In the genomic region with DNA sequence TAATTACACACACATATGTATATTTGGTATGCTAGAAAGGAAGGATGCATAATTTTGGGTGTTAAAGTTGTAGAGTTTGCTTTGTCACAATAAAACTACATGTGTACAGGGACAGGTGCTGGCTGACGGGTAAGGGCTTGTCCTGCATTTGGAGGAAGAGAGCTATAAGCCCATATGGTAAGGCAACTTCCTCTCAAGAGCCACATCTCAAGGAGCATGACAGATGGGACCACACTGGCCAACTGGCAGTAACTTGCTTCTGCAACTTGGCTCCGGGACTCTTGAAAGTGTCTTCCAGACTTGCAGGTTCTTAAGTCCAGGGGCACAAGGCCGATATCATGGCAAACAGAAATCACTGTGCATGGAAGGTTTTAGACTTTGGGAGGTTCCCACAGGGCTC, we compare ENCODE assay signal across 28 mouse cellular contexts. TPM values are rescaled to one million over a fixed set of nuclear protein-coding genes. Genes with fewer than 3 reads are reported as not detected.
DNase-seq lines count a peak whose midpoint lies in the region; ATAC-seq lines count a peak whose summit lies in the region.
"Had no signal": no experiment of that assay in that cellular context is flagged by ENCODE, and none has a peak within 500 bp of the region (broad histone marks: within the 10 kb centered on the region; RNA-seq: fewer than 3 reads in every experiment).

No protein-coding gene starts in this region.

- H3K27ac ChIP-seq in liver, embryonic 13.5 days, result peak overlapping the region; percentile 86
- H3K27ac ChIP-seq in liver, embryonic 15.5 days (replicated peaks), result peak overlapping the region; percentile 83
- no peak overlapping the region for H3K27ac ChIP-seq in hindbrain, embryonic 12.5 days
- H3K27ac ChIP-seq: embryonic facial prominence, embryonic 12.5 days; forebrain, embryonic 15.5 days; gastrocnemius, adult 2 months; heart, adult 2 months; heart, embryonic 13.5 days; hindbrain, embryonic 10.5 days; kidney, postnatal 0 days; limb, embryonic 13.5 days; stomach, embryonic 15.5 days had no signal

- H3K9me3 ChIP-seq in liver, embryonic 13.5 days (replicated peaks), result no peaks in the 10 kb centered on the region
- H3K9me3 ChIP-seq in liver, embryonic 15.5 days (replicated peaks), result no peaks in the 10 kb centered on the region
- no peaks in the 10 kb centered on the region for H3K9me3 ChIP-seq in hindbrain, embryonic 12.5 days (replicated peaks)
- H3K9me3 ChIP-seq: embryonic facial prominence, embryonic 12.5 days; forebrain, embryonic 15.5 days; G1E; heart, embryonic 13.5 days; hindbrain, embryonic 10.5 days; limb, embryonic 13.5 days; stomach, embryonic 15.5 days had no signal

- peak overlapping the region; percentile 50 for H3K4me2 ChIP-seq in liver, embryonic 13.5 days
- peak overlapping the region; percentile 30; the same call in 1 of the 2 replicates for H3K4me2 ChIP-seq in liver, embryonic 15.5 days
- H3K4me2 ChIP-seq in hindbrain, embryonic 12.5 days (replicated peaks), result no peak overlapping the region
- H3K4me2 ChIP-seq: embryonic facial prominence, embryonic 12.5 days; forebrain, embryonic 15.5 days; heart, embryonic 13.5 days; limb, embryonic 13.5 days; stomach, embryonic 15.5 days had no signal

- DNase-seq in cerebellum, adult 18-20 months, result peak; percentile 30 to 37
- DNase-seq in cerebellum, adult 11-12 months, result no peak
- no peak for DNase-seq in liver, embryonic 13.5 days
- no peak for DNase-seq in liver
- DNase-seq in yolk sac, embryonic 10.5 days (ENCODE audit: low spot score), result no peak
- DNase-seq: adrenal gland, adult 8-10 months; embryo, embryonic 11 days; gastrocnemius, adult 2 months; gastrocnemius, postnatal 36 days; heart, adult 2 months; heart, postnatal 10 days; kidney, adult 2 months; kidney, postnatal 4 days; lung, adult 2 months; lung, postnatal 14 days; midbrain, embryonic 14.5 days; right cerebral cortex, postnatal 14 days had no signal

- H3K9ac ChIP-seq in liver, embryonic 13.5 days, result peak overlapping the region; percentile 67
- 0 out of 2 replicates have a peak overlapping the region, but pooled peaks have one; percentile 5 for H3K9ac ChIP-seq in liver, embryonic 15.5 days
- H3K9ac ChIP-seq in hindbrain, embryonic 12.5 days, result no peak overlapping the region
- H3K9ac ChIP-seq: embryonic facial prominence, embryonic 12.5 days; forebrain, embryonic 15.5 days; heart, embryonic 13.5 days; limb, embryonic 13.5 days; stomach, embryonic 15.5 days had no signal

- peaks cover 98% of the 10 kb centered on the region for H3K36me3 ChIP-seq in liver, embryonic 13.5 days
- peaks cover 98% of the 10 kb centered on the region for H3K36me3 ChIP-seq in liver, embryonic 15.5 days (replicated peaks)
- H3K36me3 ChIP-seq in hindbrain, embryonic 12.5 days, result peaks cover 42% of the 10 kb centered on the region

- H3K4me3 ChIP-seq in liver, embryonic 13.5 days (replicated peaks), result no peak overlapping the region
- no peak overlapping the region for H3K4me3 ChIP-seq in liver, embryonic 15.5 days (replicated peaks)
- no peak overlapping the region for H3K4me3 ChIP-seq in hindbrain, embryonic 12.5 days
- H3K4me3 ChIP-seq: embryonic facial prominence, embryonic 12.5 days; forebrain, embryonic 15.5 days; gastrocnemius, adult 2 months; heart, adult 2 months; heart, embryonic 13.5 days; hindbrain, embryonic 10.5 days; limb, embryonic 13.5 days; stomach, embryonic 15.5 days had no signal

- H3K27me3 ChIP-seq in liver, embryonic 13.5 days, result no peaks in the 10 kb centered on the region
- no peaks in the 10 kb centered on the region for H3K27me3 ChIP-seq in liver, embryonic 15.5 days
- no peaks in the 10 kb centered on the region for H3K27me3 ChIP-seq in hindbrain, embryonic 12.5 days
- H3K27me3 ChIP-seq: embryonic facial prominence, embryonic 12.5 days; forebrain, embryonic 15.5 days; heart, embryonic 13.5 days; limb, embryonic 13.5 days; stomach, embryonic 15.5 days had no signal

- ATAC-seq in liver, embryonic 13.5 days (ENCODE audit: low read depth), result no peak
- ATAC-seq in liver, embryonic 15.5 days (ENCODE audit: insufficient read depth), result no peak
- no peak for ATAC-seq in hindbrain, embryonic 12.5 days (ENCODE audit: low FRiP score)
- ATAC-seq: forebrain, embryonic 15.5 days; hindbrain, embryonic 16.5 days had no signal

- 83% methylated on average over 3 of the region's 3 CpGs for WGBS in liver, embryonic 13.5 days (ENCODE audit: insufficient replicate concordance)
- WGBS in liver, embryonic 15.5 days (ENCODE audit: insufficient replicate concordance), result 70% methylated on average over 3 of the region's 3 CpGs
- WGBS in hindbrain, embryonic 12.5 days, result 96% methylated on average over 3 of the region's 3 CpGs

- peaks cover 93% of the 10 kb centered on the region for H3K4me1 ChIP-seq in liver, embryonic 13.5 days (replicated peaks)
- H3K4me1 ChIP-seq in liver, embryonic 15.5 days (replicated peaks), result peaks cover 92% of the 10 kb centered on the region
- no peaks in the 10 kb centered on the region for H3K4me1 ChIP-seq in hindbrain, embryonic 12.5 days
- H3K4me1 ChIP-seq: embryonic facial prominence, embryonic 12.5 days; forebrain, embryonic 15.5 days; hindbrain, embryonic 10.5 days; limb, embryonic 13.5 days; stomach, embryonic 15.5 days had no signal

RNA-seq across cellular contexts. Expression of a gene that starts 22.5 kb away (rescaled TPM):
- polyA plus RNA-seq in liver, embryonic 13.5 days (2015; fragmentation: Nextera tagmentation; extraction: Ambion mirVana), result 138 and 147 TPM in 2 replicates
- 138 and 140 TPM in 2 replicates for polyA plus RNA-seq in liver, embryonic 15.5 days (2015; fragmentation: Nextera tagmentation; extraction: Ambion mirVana)
- polyA plus RNA-seq in hindbrain, embryonic 12.5 days (2016; fragmentation: Nextera tagmentation; extraction: Ambion mirVana), result 76.0 and 76.5 TPM in 2 replicates

RNA-seq across cellular contexts. Expression of a gene that starts 27.0 kb away (rescaled TPM):
- polyA plus RNA-seq in liver, embryonic 13.5 days (2015; fragmentation: Nextera tagmentation; extraction: Ambion mirVana), result 0.12 and 0.20 TPM in 2 replicates
- 0.99 and 1.5 TPM in 2 replicates for polyA plus RNA-seq in liver, embryonic 15.5 days (2015; fragmentation: Nextera tagmentation; extraction: Ambion mirVana)
- 0.59 and 0.81 TPM in 2 replicates for polyA plus RNA-seq in hindbrain, embryonic 12.5 days (2016; fragmentation: Nextera tagmentation; extraction: Ambion mirVana)
- polyA plus RNA-seq: G1E had no signal

RNA-seq across cellular contexts. Expression of a gene that starts 28.0 kb away (rescaled TPM):
- 55.0 and 58.0 TPM in 2 replicates for polyA plus RNA-seq in liver, embryonic 13.5 days (2015; fragmentation: Nextera tagmentation; extraction: Ambion mirVana)
- polyA plus RNA-seq in liver, embryonic 15.5 days (2015; fragmentation: Nextera tagmentation; extraction: Ambion mirVana), result 64.3 and 76.1 TPM in 2 replicates
- 61.0 and 61.9 TPM in 2 replicates for polyA plus RNA-seq in hindbrain, embryonic 12.5 days (2016; fragmentation: Nextera tagmentation; extraction: Ambion mirVana)

RNA-seq across cellular contexts. Expression of a gene that starts 44.3 kb away (rescaled TPM):
- 16.5 and 16.9 TPM in 2 replicates for polyA plus RNA-seq in liver, embryonic 13.5 days (2015; fragmentation: Nextera tagmentation; extraction: Ambion mirVana)
- 22.1 and 28.1 TPM in 2 replicates for polyA plus RNA-seq in liver, embryonic 15.5 days (2015; fragmentation: Nextera tagmentation; extraction: Ambion mirVana)
- 1.7 and 2.6 TPM in 2 replicates for polyA plus RNA-seq in hindbrain, embryonic 12.5 days (2016; fragmentation: Nextera tagmentation; extraction: Ambion mirVana)

RNA-seq across cellular contexts. Expression of a gene that starts 49.2 kb away (rescaled TPM):
- polyA plus RNA-seq in liver, embryonic 13.5 days (2015; fragmentation: Nextera tagmentation; extraction: Ambion mirVana), result 91.5 and 104 TPM in 2 replicates
- polyA plus RNA-seq in liver, embryonic 15.5 days (2015; fragmentation: Nextera tagmentation; extraction: Ambion mirVana), result 83.0 and 98.2 TPM in 2 replicates
- polyA plus RNA-seq in hindbrain, embryonic 12.5 days (2016; fragmentation: Nextera tagmentation; extraction: Ambion mirVana), result 95.1 and 103 TPM in 2 replicates

Comparison
In these comparisons a context has a peak if more than half of its experiments do, and no peak if none do; other contexts are left out.
1. DNase-seq: peak in cerebellum, adult 18-20 months (2 of 2); none in cerebellum, adult 11-12 months (single experiment), liver, embryonic 13.5 days (single experiment), liver (single experiment) and yolk sac, embryonic 10.5 days (single experiment).